Mouse (Mus musculus) ES-Bruce4 (cell line): ENCODE results near the gene Casp9. TPM values are rescaled to one million over a fixed set of nuclear protein-coding genes. Genes with fewer than 3 reads are reported as not detected.
A peak's percentile ranks its signal among the peaks of the same experiment; 100 is the strongest.

Experiments used
- H3K27ac ChIP-seq: 2 replicates; pipeline ENCODE4 v1.5.1; 2012; ENCODE audit warnings: low read length, inconsistent platforms; ENCODE audit not compliant: insufficient read depth
- H3K27me3 ChIP-seq: 2 replicates; pipeline ENCODE4 v1.6.1; 2012; ENCODE audit warnings: mild to moderate bottlenecking, low read length, inconsistent platforms; ENCODE audit not compliant: control insufficient read depth, poor library complexity, insufficient read depth, severe bottlenecking
- H3K36me3 ChIP-seq: 2 replicates; pipeline ENCODE4 v1.6.1; 2012; ENCODE audit warnings: inconsistent platforms, mild to moderate bottlenecking, low read length, moderate library complexity; ENCODE audit not compliant: control insufficient read depth, poor library complexity, insufficient read depth, severe bottlenecking
- H3K4me1 ChIP-seq: one replicate; pipeline ENCODE4 v1.8.1; 2011; ENCODE audit warnings: low read length; ENCODE audit not compliant: control insufficient read depth, insufficient read depth
- H3K4me3 ChIP-seq: 2 replicates; pipeline ENCODE4 v1.5.1; 2011; ENCODE audit warnings: low read depth, mild to moderate bottlenecking, low read length
- H3K9ac ChIP-seq: 2 replicates; pipeline ENCODE4 v1.6.1; 2012; ENCODE audit warnings: low read depth, mild to moderate bottlenecking, inconsistent platforms; ENCODE audit not compliant: poor library complexity, severe bottlenecking
- H3K9me3 ChIP-seq: replicated peaks from 2 replicates; pipeline ENCODE4 v1.6.1; 2012; ENCODE audit warnings: mild to moderate bottlenecking, low read length, inconsistent platforms; ENCODE audit not compliant: control insufficient read depth, poor library complexity, insufficient read depth, severe bottlenecking
- CTCF ChIP-seq: IDR thresholded peaks from one replicate; pipeline ENCODE4 v1.8.1; 2011; ENCODE audit warnings: low read depth, low read length
- EP300 ChIP-seq: IDR thresholded peaks from 2 replicates; pipeline ENCODE4 v1.6.1; 2011; ENCODE audit warnings: low read depth, low read length; ENCODE audit not compliant: insufficient read depth
- POLR2A ChIP-seq: IDR thresholded peaks from one replicate; pipeline ENCODE4 v1.8.1; 2011; ENCODE audit warnings: low read length; ENCODE audit not compliant: insufficient read depth
- polyA plus RNA-seq: library from polyadenylated mRNA; stranded (reverse); fragments of >200 nt; gene quantifications from 2 replicates; pipeline ENCODE4 v1.2.4, GENCODE M21; 2011; ENCODE audit warnings: low read depth; ENCODE audit not compliant: missing spikeins, insufficient read depth, insufficient read length

Gene Casp9
- polyA plus RNA-seq, 1 experiment: 17.6 TPM

DNA sequence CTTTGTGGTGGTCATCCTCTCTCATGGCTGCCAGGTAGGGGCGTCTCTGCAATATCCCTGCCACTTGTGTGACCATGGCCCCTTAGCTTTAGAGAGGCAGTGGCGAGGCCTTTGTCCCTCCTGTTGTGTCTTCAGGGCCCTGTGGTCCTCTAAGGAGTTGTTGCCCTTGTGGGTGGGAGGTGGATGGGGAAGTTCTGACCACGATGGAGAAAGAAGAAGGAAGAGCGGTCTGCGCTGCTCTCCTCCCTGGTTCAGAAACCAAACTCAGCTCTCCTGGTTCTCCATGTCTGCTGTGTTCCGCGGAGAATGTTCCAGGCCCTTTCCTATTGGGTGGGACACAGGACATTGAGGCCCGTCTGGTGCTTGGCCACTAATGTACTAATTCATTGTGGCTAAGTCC is 12.5 kb downstream of the Casp9 start:
- TF ChIP-seq CTCF (no peak), POLR2A (no peak), EP300 (no peak)
- Histone ChIP-seq H3K27ac (no peak overlapping the region), H3K9me3 (no peaks in the 10 kb centered on the region), H3K4me1 (no peaks in the 10 kb centered on the region), H3K36me3 (no peaks in the 10 kb centered on the region), H3K4me3 (no peak overlapping the region), H3K9ac (no peak overlapping the region), H3K27me3 (no peaks in the 10 kb centered on the region)

DNA sequence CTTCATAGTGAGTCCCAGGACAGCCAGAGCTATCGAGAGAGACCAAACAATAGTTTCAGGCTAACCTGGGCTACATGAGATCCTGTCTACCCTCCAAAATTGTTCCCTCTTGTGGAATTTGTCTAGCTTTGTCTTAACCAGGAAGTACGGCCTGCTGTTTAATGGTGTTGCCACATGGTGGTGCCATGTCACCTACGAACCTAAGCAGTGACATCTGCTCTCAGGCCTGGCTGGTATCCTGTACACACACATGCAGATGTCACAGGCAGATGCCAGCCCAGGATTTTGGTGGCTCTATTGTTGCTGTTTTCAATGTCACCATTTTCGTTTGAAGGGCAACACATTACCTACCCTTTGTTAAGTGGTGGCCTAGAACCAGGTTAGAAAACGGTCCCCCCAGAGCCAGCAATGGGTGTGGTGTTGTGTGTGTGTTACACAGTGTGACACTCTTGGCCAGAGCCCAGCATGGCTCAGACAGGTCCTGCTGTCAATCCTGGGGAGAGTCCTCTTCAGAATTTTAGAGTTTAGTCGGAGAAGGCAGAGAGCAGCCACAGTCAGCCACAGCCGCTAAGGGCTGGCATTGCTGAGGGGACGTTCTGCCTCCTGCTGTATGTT is 16.5 kb downstream of the Casp9 start:
- Histone ChIP-seq H3K9ac (no peak overlapping the region), H3K36me3 (no peaks in the 10 kb centered on the region), H3K4me3 (no peak overlapping the region), H3K9me3 (no peaks in the 10 kb centered on the region), H3K27me3 (no peaks in the 10 kb centered on the region), H3K27ac (no peak overlapping the region), H3K4me1 (no peaks in the 10 kb centered on the region)
- TF ChIP-seq CTCF (peak; percentile 79), POLR2A (no peak), EP300 (no peak)

DNA sequence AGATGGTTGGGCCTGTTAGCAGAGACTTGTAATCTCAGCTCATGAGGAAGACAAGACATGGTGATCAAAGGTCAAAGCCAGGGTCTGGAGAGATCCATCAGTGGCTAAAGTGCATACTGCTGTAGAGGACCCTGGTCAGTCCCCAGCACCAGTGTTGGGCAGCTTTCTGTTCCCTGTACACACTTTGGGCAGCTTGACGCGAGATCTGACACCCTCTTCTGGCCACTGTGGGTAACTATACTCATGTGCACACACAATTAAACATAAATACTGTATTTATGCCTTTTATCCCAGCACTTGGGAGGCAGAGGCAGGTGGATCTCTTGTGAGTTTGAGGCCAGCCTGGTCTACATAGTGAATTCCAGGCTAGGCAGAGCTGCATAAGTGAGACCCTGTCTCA is 17.6 kb downstream of the Casp9 start:
- Histone ChIP-seq H3K36me3 (no peaks in the 10 kb centered on the region), H3K9me3 (no peaks in the 10 kb centered on the region), H3K27me3 (no peaks in the 10 kb centered on the region), H3K4me1 (no peaks in the 10 kb centered on the region), H3K9ac (no peak overlapping the region), H3K27ac (no peak overlapping the region), H3K4me3 (no peak overlapping the region)
- TF ChIP-seq CTCF: no peak
- TF ChIP-seq EP300: no peak
- no peak for TF ChIP-seq POLR2A

DNA sequence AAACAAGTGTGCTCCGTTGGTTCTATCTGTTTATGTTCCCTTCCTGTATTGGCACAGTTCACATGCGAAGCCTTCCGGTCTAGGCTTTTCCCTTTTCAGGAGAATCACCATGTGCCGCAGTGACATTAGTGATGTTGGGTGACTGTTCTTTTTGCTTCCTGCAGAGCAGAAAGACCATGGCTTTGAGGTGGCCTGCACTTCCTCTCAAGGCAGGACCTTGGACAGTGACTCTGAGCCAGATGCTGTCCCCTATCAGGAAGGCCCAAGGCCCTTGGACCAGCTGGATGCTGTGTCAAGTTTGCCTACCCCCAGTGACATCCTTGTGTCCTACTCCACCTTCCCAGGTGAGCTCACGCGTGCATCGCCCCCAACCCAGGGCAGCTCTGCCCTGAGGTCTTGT is 18.0 kb downstream of the Casp9 start:
- Histone ChIP-seq H3K36me3 (no peaks in the 10 kb centered on the region), H3K27ac (no peak overlapping the region), H3K9ac (no peak overlapping the region), H3K9me3 (no peaks in the 10 kb centered on the region), H3K27me3 (no peaks in the 10 kb centered on the region), H3K4me3 (no peak overlapping the region), H3K4me1 (no peaks in the 10 kb centered on the region)
- no peak for TF ChIP-seq CTCF
- no peak for TF ChIP-seq POLR2A
- no peak for TF ChIP-seq EP300

DNA sequence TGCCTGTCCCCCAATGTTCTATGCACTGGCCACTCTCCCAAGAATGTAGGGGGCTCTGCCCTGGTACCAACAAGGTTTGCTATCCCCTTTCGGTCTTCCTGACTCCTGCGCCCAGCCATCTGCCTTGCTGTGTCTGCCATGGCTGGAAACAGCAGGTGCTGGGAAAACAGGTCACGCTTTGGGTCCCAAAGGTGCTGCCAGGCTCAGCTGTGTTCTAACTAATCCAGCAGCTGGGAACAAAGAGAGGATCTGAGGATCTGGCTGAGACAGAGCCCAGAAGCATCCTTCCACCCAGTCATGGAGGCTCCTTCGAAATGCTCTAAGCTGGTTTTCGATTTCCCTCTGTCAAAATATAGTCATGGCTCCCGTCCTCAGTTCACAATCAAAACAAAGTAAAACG is 22.9 kb downstream of the Casp9 start:
- H3K4me1 ChIP-seq: no peaks in the 10 kb centered on the region
- H3K27ac ChIP-seq: no peak overlapping the region
- H3K27me3 ChIP-seq: no peaks in the 10 kb centered on the region
- no peaks in the 10 kb centered on the region for H3K36me3 ChIP-seq
- H3K9me3 ChIP-seq: no peaks in the 10 kb centered on the region
- no peak overlapping the region for H3K9ac ChIP-seq
- no peak for TF ChIP-seq POLR2A
- TF ChIP-seq CTCF: no peak
- TF ChIP-seq EP300: no peak
- no peak overlapping the region for H3K4me3 ChIP-seq

DNA sequence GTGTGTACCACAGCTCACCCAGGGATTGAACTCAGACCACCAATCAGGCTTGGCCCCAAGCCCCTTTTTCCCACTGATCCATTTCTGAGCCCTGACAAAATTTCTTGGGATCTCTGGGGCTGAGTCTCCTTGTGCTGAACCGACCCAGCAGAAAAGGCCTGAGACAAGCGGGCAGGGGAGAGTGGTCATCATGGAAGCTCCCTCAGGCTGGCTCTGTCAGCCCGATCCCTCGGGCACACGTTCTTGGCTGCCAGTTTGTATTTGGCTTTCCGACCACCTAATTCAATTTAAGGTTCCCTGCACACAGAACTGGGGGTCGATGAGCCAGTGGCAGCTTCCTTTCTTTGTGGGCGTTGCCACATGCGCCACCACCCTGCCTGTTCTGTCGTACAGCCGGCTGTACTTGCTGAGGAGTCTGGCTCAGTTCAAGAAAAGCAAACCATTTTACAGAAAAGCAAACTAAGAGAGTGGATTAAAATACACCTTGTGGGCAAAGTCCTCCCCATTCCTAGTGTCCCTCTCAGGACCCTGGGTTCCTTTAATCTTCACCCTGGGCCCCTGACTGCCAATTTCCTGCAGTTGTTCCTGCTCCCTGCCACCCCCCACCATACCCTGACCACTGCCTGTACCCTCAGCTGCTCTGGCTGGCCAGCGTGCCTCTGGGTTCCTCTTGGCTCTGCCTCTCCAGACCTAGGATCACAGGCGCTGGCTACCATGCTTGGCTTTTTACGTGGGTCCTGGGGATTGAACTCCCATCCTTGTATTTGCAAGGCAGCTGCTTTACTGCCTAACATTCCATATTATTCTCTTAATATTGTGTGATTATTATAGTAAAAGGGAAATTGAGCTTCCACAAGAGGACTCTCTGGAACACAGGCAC is 23.6 kb downstream of the Casp9 start:
- Histone ChIP-seq H3K36me3 (no peaks in the 10 kb centered on the region), H3K9me3 (no peaks in the 10 kb centered on the region), H3K4me1 (no peaks in the 10 kb centered on the region), H3K27me3 (no peaks in the 10 kb centered on the region), H3K4me3 (no peak overlapping the region), H3K9ac (no peak overlapping the region), H3K27ac (no peak overlapping the region)
- TF ChIP-seq CTCF: no peak
- TF ChIP-seq EP300: no peak
- no peak for TF ChIP-seq POLR2A
